ENCODE assay signal across 13 mouse cellular contexts in the genomic region with DNA sequence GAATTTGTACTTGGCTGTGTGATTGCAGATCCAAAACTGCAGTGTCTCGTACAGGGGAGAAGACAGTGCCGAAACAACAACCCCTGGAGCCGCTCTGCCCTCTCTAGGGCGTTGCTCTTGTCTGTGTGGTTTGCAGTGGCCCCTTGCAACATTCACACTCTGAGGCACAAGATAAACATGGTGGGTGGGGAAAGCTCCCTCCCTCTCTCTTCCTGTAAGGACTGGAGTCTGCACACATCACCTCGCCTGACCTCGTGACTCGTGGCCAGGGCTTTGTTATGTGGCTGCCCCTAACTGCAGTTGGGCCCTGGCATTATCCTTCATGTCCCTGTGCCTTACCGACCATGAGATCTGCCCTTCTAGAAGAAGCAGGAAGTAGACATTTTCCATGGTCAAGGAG.
DNase-seq lines count a peak whose midpoint lies in the region; ATAC-seq and TF ChIP-seq lines count a peak whose summit lies in the region.
"Had no signal": no experiment of that assay in that cellular context is flagged by ENCODE, and none has a peak within 500 bp of the region (broad histone marks: within the 10 kb centered on the region; RNA-seq: fewer than 3 reads in every experiment).

No protein-coding gene starts in this region.

- peaks cover 74% of the 10 kb centered on the region for H3K4me1 ChIP-seq in midbrain, embryonic 10.5 days
- H3K4me1 ChIP-seq in midbrain, embryonic 14.5 days (ENCODE audit: control insufficient read depth, insufficient read depth, low read length) = peaks cover 16% of the 10 kb centered on the region; the same call in 1 of the 2 replicates
- peaks cover 5 to 15% of the 10 kb centered on the region in 2 experiments; a peak in 3 of 4 replicates for H3K4me1 ChIP-seq in liver, embryonic 14.5 days (replicated peaks; ENCODE audit: control insufficient read depth in 2 of 2, insufficient read depth in 2 of 2, low read length in 1 of 2)
- H3K4me1 ChIP-seq in midbrain, embryonic 13.5 days (replicated peaks) = peaks cover 50% of the 10 kb centered on the region

- no peak overlapping the region for H3K4me2 ChIP-seq in midbrain, embryonic 14.5 days (ENCODE audit: low read length)
- H3K4me2 ChIP-seq in liver, embryonic 14.5 days (ENCODE audit: low read depth) = no peak overlapping the region
- H3K4me2 ChIP-seq in myocyte (ENCODE audit: low read depth) = peak overlapping the region; percentile 7
- H3K4me2 ChIP-seq in midbrain, embryonic 13.5 days (replicated peaks) = no peak overlapping the region

- H3K4me3 ChIP-seq in midbrain, embryonic 10.5 days = no peak overlapping the region
- H3K4me3 ChIP-seq in midbrain, embryonic 14.5 days (replicated peaks; ENCODE audit: low read depth, low read length) = no peak overlapping the region
- no peak overlapping the region for H3K4me3 ChIP-seq in liver, embryonic 14.5 days (ENCODE audit: insufficient read depth in 1 of 2, low read depth in 2 of 2, low read length in 2 of 2)
- no peak overlapping the region for H3K4me3 ChIP-seq in myocyte
- H3K4me3 ChIP-seq in midbrain, embryonic 13.5 days (replicated peaks) = no peak overlapping the region
- H3K4me3 ChIP-seq: erythroblast, embryonic 14.5 days had no signal

- peak; percentile 19; the same call in 1 of the 2 replicates for TF ChIP-seq CTCF in liver, embryonic 14.5 days (IDR thresholded peaks at IDR 0.05; ENCODE audit: low read depth)

- H3K9ac ChIP-seq in midbrain, embryonic 14.5 days (replicated peaks; ENCODE audit: low read length) = no peak overlapping the region
- no peak overlapping the region for H3K9ac ChIP-seq in liver, embryonic 14.5 days (replicated peaks)
- H3K9ac ChIP-seq in midbrain, embryonic 13.5 days (replicated peaks) = no peak overlapping the region

- no peak overlapping the region for H3ac ChIP-seq in myocyte (ENCODE audit: control insufficient read depth, insufficient read length)

- 67% methylated on average over 8 of the region's 8 CpGs for WGBS in midbrain, embryonic 10.5 days
- 80% methylated on average over 8 of the region's 8 CpGs for WGBS in midbrain, embryonic 14.5 days
- 10% methylated on average over 8 of the region's 8 CpGs for WGBS in liver, embryonic 14.5 days (ENCODE audit: insufficient replicate concordance)
- WGBS in midbrain, embryonic 13.5 days = 75% methylated on average over 8 of the region's 8 CpGs

- ATAC-seq in midbrain, embryonic 14.5 days (ENCODE audit: low FRiP score, low TSS enrichment) = no peak
- peak; percentile 82 for ATAC-seq in liver, embryonic 14.5 days (ENCODE audit: insufficient read depth)
- ATAC-seq in midbrain, embryonic 13.5 days = no peak

- H3K9me3 ChIP-seq in midbrain, embryonic 10.5 days (replicated peaks) = no peaks in the 10 kb centered on the region
- no peaks in the 10 kb centered on the region for H3K9me3 ChIP-seq in midbrain, embryonic 14.5 days (ENCODE audit: control insufficient read depth, low read length)
- H3K9me3 ChIP-seq in liver, embryonic 14.5 days (ENCODE audit: control insufficient read depth, low read length) = no peaks in the 10 kb centered on the region
- no peaks in the 10 kb centered on the region for H3K9me3 ChIP-seq in midbrain, embryonic 13.5 days

- DNase-seq in midbrain, embryonic 10.5 days (ENCODE audit: low spot score) = no peak
- DNase-seq in midbrain, embryonic 14.5 days = no peak
- peak; percentile 36 for DNase-seq in c-Kit-positive CD71-positive TER-119-positive erythroid progenitor cells, embryonic 14.5 days (ENCODE audit: low spot score)
- peak; percentile 38 to 54 (median 46) for DNase-seq in liver, embryonic 14.5 days (ENCODE audit: low read depth in 3 of 3, low spot score in 3 of 3)
- DNase-seq in cerebellum, postnatal 10 days = no peak
- no peak for DNase-seq in ovary, adult 18-20 months (ENCODE audit: low spot score)
- DNase-seq: adrenal gland, adult 8-10 months; cerebellum, adult 18-20 months had no signal

- peak overlapping the region; percentile 38; the same call in 1 of the 2 replicates for H3K27ac ChIP-seq in midbrain, embryonic 10.5 days (replicated peaks)
- no peak overlapping the region for H3K27ac ChIP-seq in midbrain, embryonic 14.5 days (replicated peaks; ENCODE audit: low read depth, low read length)
- H3K27ac ChIP-seq in liver, embryonic 14.5 days = no peak overlapping the region
- H3K27ac ChIP-seq in midbrain, embryonic 13.5 days = no peak overlapping the region
- H3K27ac ChIP-seq: kidney, postnatal 0 days; macrophage had no signal

- TF ChIP-seq POLR2A in myocyte (IDR thresholded peaks at IDR 0.05; ENCODE audit: insufficient read length, low read depth) = no peak

- H3K36me3 ChIP-seq in midbrain, embryonic 10.5 days = no peaks in the 10 kb centered on the region
- no peaks in the 10 kb centered on the region for H3K36me3 ChIP-seq in midbrain, embryonic 14.5 days (ENCODE audit: control insufficient read depth, insufficient read depth, low read length)
- H3K36me3 ChIP-seq in liver, embryonic 14.5 days (replicated peaks; ENCODE audit: control insufficient read depth, insufficient read depth, low read depth) = no peaks in the 10 kb centered on the region
- no peaks in the 10 kb centered on the region for H3K36me3 ChIP-seq in myocyte (ENCODE audit: control insufficient read depth, insufficient read depth)
- H3K36me3 ChIP-seq in midbrain, embryonic 13.5 days = no peaks in the 10 kb centered on the region

- no peak for TF ChIP-seq EP300 in liver, embryonic 14.5 days (IDR thresholded peaks at IDR 0.05; ENCODE audit: low read depth)

- no peaks in the 10 kb centered on the region for H3K79me2 ChIP-seq in myocyte (ENCODE audit: control insufficient read depth, insufficient read depth)

- H3K27me3 ChIP-seq in midbrain, embryonic 10.5 days (ENCODE audit: low read depth, poor library complexity, severe bottlenecking) = no peaks in the 10 kb centered on the region
- no peaks in the 10 kb centered on the region for H3K27me3 ChIP-seq in midbrain, embryonic 14.5 days (ENCODE audit: control insufficient read depth, insufficient read depth, low read length)
- no peaks in the 10 kb centered on the region for H3K27me3 ChIP-seq in liver, embryonic 14.5 days (ENCODE audit: control insufficient read depth, insufficient read depth, low read length)
- no peaks in the 10 kb centered on the region for H3K27me3 ChIP-seq in myocyte (ENCODE audit: control insufficient read depth, insufficient read depth, insufficient read length)
- H3K27me3 ChIP-seq in midbrain, embryonic 13.5 days = no peaks in the 10 kb centered on the region

TF ChIP-seq in myocyte, 11 proteins besides CTCF, POLR2A, EP300 and RAD21:
- TF ChIP-seq MYOG (IDR thresholded peaks at IDR 0.05; ENCODE audit: control insufficient read depth in 1 of 3, insufficient read depth in 1 of 3, insufficient read length in 2 of 3, low read depth in 2 of 3) (peak in 1 of 3 experiments; percentile 30), REST (IDR thresholded peaks at IDR 0.05; ENCODE audit: insufficient read depth, insufficient read length) (no peak), TCF12 (IDR thresholded peaks at IDR 0.05; ENCODE audit: insufficient read depth, poor library complexity, severe bottlenecking) (no peak), MYOD1 (IDR thresholded peaks at IDR 0.05; ENCODE audit: control insufficient read depth in 1 of 3, insufficient read length in 2 of 3, low read depth in 2 of 3) (peak in 1 of 3 experiments; percentile 21), E2F4 (IDR thresholded peaks at IDR 0.05; ENCODE audit: insufficient read depth) (no peak), SRF (IDR thresholded peaks at IDR 0.05; ENCODE audit: control insufficient read depth, insufficient read length, low read depth) (no peak), MAX (IDR thresholded peaks at IDR 0.05; ENCODE audit: low read depth) (no peak), TCF3 (IDR thresholded peaks at IDR 0.05; ENCODE audit: insufficient read length, low read depth) (no peak), POLR2AphosphoS2 (IDR thresholded peaks at IDR 0.05; ENCODE audit: insufficient read length, low read depth) (no peak), CEBPB (IDR thresholded peaks at IDR 0.05; ENCODE audit: insufficient read depth, poor library complexity, severe bottlenecking) (no peak), USF1 (IDR thresholded peaks at IDR 0.05; ENCODE audit: low read depth) (no peak)

Comparison
In these comparisons a context has a peak if more than half of its experiments do, and no peak if none do; other contexts are left out.
1. DNase-seq: peak in c-Kit-positive CD71-positive TER-119-positive erythroid progenitor cells, embryonic 14.5 days (single experiment) and liver, embryonic 14.5 days (3 of 3); none in midbrain, embryonic 10.5 days (single experiment), midbrain, embryonic 14.5 days (single experiment), cerebellum, postnatal 10 days (0 of 2) and ovary, adult 18-20 months (single experiment).